Mouse (Mus musculus): ENCODE measurements around the gene Clip1.
"Not testable (repeated sequence)": the region's sequence is repeated elsewhere in the genome, so short reads cannot be mapped to it uniquely, and the experiment has no call there.

Clip1 gene

DNA sequence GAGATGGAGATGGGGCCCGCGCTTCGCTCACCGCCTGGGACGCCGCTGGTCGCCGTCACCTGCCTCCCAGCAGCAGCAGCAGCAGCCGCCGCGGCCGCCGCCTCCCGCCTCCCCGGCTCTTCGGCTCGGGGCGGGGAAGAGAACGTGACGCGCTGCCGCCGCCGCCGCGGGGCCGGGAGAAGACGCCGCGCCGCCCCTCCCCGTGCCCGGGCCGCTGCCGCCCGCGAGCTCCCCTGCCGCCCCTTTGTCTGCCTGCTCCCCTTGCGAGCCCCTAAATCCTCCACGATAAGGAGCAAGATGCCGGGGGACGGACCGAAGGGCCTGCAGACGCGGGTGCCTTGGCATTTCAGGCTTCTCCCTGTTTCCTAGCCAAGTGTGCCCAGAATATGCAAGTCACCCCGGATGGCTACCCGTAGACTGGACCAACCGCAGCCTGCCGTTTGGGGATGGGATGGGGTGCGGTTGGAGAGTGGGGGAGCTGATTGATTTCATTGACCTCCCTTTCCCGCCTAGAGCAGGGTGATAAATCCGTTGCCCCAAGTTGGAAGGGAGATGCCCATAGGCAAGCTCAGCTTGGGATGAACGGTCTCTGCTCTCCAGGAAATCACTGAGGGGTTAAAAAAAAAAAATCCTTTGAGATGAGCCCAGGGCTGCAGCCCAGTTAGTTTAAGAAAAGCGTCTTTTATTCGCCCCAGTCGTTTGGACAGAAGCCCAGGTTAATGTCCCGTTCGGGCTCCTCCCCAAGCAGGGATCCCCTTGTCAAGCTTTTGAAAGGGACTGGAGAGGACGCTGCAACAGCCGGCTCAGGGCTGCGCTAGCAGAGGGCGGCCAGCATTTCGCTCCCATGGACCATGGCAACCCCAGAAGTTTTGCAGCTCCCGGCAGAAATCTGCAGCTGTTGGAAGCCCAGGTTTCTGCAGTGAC is at the start of gene Clip1:
Gene Clip1 (minus strand): TSS at position 398 of the 924 bp plus-strand sequence.
- peak; percentile 51 for DNase-seq (ENCODE audit: low spot score)

DNA sequence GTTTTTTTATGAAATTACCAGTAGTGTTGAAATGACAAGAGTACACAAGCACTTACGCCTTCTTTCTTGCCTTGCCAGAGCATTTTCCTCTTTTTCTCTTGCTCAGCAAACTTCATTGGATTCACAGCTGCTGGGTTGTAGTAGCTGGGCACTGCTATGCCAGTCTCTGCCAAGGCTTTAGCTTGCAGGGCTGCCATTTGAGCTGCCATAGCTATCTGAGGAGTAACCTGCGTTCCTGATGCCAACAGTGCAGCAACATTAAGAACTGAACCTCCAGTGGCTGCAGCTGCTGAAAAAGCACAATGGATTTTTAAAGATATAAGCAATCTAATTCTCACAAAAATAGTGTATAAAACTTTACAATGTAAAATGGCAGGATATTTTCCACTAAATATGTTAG is 46.6 kb upstream of the Clip1 start:
- DNase-seq (ENCODE audit: low spot score), result no peak

DNA sequence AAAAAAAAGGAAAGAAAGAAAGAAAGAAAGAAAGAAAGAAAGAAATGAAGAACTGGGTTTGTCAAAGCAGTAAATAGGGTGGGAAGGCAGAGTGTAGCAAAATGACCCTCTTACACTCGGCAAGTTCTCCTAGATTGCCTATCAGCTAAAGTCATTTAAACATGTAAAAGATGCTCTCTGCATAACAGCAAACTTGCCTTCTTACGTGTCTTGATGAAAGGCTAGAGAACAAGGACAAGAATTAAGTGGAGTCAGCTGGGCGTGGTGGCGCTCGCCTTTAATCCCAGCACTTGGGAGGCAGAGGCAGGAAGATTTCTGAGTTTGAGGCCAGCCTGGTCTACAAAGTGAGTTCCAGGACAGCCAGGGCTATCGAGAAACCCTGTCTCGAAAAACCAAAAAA is 39.4 kb upstream of the Clip1 start:
- not testable (repeated sequence) for DNase-seq (ENCODE audit: low spot score)

DNA sequence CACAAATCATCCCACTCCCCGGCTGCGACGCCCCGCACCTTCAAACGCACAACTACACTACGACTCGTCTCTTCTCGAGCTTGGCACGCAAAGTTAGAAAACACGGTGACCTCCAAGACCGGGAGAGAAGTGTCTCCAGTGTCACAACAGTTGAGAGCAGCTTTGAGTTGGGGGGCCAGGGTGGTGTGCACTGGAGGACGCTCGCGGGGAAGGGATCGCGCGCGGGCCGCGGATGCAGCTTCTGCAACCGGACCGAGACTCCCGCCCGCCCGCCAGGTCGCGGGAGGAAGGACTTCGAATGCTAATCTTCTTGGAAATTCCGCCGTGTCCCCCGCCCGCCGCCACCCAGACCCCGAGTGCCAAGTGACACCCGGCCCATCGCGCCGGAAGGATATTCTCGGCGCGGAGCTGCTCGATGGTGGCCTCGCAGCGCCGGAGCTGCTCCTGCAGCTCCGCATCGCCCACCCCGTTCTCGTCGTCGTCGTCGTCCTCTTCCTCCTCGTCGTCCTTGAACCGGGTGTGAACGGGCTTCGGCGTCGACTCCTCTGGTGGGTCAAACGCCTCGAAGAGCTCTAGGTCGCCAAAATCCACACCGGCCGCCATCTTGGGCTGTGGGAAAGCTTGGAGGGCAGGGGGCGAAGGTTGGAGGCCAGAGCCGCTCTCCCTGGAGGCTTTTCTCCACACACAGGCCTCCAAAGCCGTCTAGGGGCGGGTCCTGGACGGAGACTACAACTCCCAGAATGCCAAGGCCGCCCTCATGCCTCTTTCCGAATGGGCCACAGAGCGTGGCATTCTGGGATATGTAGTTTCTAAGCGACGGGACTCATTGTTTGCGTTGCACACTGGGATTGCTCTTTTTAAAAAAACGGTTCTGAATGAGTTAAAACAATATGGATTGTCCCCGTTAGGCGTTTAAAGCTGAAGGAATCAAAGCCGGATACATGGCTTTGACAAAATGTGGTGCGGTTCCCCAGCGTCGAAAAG is 36.2 kb upstream of the Clip1 start, which contains the start of gene Zcchc8:
Gene Zcchc8 (minus strand): TSS at position 773 of the 984 bp plus-strand sequence.
- peak; percentile 92 for DNase-seq (ENCODE audit: low spot score)

DNA sequence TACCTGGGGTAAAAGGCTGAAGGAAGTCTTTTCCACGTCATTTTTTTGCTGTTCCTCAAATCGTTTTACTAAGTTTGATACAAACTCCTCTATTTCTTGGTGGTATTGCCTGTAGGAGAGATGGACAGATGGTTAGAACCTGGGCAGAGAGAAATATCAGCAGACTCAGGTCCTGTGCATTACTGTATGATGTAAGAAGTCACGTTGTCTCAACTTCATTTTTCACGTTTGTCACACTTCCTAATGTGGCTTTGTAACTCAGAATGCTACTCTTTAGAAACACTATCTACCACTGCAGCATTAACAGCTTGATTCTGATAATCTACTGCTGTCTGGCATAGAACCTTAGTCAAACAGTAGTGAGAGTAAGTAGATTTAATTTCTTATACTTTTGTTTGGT is 30.2 kb upstream of the Clip1 start:
- no peak for DNase-seq (ENCODE audit: low spot score)

DNA sequence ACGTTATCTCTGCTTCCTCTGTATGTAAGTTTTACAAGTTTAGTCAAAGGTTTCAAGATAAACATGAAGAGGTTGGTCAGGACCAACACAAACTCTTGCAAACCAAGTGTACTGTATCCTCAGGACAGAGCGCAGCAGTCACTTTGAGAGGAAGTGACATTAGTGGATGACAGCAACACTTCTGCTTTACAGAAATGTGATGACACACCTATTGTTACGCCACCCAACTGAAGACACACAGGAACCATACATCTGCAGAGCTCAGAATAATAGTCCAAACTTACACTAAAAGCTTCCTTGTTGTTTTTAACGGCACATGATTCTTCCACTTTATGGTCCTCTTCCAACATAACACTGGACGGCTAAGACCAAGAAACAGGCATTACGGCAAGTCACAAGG is 29.4 kb upstream of the Clip1 start:
- no peak for DNase-seq (ENCODE audit: low spot score)

DNA sequence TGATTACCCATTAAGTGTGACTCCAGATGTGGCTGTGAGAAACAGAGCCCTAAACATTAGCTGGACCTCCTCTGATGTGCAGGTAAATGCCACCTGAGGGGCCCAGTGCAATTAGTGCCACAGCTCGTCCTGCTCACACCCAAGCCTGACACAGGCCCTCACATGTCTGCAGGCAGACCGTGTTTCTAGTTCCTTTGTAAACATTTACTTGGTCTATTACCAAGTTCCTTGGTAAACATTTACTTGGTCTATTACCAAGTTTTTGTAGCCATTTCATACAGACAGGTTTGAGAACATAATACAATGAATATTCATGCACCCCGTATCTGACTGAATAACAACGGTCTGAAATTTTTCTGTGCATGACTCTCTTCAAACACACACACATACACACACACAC is 25.2 kb upstream of the Clip1 start:
- no peak for DNase-seq (ENCODE audit: low spot score)

DNA sequence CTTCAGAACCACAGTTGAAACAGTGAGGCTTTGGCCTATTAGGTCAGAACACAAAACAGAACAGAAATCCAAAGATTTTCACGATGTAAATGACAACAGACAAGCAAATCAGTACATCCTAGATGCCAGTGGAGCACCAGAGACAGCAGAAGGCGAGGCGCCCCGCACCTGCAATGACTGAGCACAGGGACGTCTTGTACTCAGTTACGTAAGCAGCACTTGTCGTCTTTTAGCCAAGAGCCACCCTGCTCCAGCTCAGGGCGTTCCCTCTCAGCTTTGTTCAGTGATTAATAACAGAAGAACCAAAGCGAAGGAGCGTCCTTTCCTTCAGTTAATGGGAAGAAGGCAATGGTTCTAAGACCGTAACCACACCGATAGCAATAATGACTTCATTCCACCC is 24.2 kb upstream of the Clip1 start:
- no peak for DNase-seq (ENCODE audit: low spot score)

DNA sequence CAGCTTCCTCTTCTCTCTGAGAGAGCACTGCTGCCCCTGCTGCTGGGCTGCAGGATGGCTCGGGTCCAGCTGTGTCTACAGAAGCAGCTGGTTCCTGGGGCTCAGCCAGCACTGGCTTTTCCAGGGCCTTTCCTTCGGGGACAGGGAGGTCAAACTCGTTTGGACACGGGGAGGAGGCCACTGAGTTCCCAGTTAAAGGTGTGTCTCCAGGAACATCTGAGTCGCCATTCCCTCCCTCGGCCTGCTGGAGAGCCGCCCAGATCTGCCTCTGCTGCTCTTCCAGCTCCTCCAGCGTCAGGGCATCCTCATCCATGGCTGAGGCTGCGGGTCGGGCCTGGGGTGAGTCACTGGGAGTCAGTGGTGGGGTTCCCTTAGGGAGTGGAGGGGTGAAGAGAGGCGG is 16.2 kb upstream of the Clip1 start:
- no peak for DNase-seq (ENCODE audit: low spot score)

DNA sequence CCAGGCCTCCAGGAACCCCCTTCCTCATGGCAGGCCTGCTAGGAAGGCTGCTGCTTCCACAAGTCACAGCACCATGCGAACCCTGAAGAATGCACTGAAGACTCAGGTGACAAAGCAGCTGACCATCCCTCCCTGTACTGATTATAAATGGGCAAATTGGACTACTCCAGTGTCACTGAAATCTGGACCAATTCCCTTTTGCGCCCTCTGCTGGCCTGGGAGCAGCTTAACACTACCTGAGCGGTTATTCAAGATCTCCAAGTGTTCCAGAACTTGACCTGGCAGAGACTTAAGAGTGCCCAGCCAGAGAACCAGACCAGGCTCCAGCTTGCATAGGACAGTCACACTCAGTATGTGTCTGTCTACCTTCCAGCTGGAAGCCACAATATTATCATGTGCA is 14.8 kb upstream of the Clip1 start:
- peak; percentile 60 for DNase-seq (ENCODE audit: low spot score)

DNA sequence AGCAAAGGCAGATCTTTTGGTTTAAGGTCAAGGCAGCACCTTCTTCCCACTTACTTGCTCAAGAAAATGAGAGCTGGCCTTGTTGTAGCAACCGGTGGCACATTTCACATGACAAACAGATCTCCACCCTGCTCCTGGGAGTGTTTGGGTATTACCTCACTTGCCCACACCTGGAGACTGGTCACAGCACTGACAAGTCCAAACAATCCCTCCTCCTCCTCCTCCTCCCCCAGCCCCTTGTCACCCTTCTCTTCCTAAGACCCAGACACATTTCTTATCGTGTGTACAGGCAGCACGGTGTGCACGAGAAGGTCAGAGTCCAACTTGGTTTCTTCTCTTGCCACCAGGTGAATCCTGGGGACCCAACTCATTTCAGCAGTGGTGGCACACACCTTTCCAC is 12.5 kb upstream of the Clip1 start:
- DNase-seq (ENCODE audit: low spot score), result no peak

DNA sequence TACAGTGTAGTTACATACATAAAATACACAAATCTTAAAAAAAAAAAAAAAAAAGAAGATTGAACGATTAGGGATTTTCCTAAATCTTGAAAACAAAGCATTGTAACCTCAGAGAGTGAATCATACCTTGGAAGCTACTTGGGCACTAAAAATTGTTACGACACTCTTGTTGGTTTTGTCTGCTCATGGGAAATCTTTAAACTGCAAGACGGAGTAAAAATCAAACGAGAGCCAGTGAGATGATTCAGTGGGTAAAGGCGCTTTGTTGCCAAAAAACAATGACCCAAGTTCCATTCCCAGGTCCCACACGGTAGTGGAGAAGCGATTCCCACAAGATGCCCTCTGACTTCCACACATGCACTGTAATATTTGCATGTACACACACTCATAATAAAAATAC is 11.8 kb upstream of the Clip1 start:
- no peak for DNase-seq (ENCODE audit: low spot score)

DNA sequence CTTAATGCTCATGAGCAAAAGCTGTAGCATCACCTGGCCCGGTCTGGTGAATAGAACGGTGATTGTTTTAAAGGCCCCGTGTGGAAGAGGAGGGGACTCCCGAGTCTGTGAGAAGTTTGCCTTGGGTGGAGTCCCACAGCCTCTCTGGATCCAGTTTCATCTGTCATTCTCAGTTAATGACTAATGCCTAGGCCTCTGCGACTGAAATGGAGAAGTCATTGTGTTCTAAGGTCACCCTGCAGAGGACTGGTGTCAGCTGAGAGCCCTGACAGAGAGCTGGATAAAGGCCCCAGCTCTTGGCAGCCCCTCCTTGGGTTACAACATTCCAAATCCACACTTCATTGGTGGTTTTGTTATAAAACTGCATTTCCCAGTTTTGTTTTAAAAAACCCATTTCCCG is 10.1 kb upstream of the Clip1 start:
- no peak for DNase-seq (ENCODE audit: low spot score)

DNA sequence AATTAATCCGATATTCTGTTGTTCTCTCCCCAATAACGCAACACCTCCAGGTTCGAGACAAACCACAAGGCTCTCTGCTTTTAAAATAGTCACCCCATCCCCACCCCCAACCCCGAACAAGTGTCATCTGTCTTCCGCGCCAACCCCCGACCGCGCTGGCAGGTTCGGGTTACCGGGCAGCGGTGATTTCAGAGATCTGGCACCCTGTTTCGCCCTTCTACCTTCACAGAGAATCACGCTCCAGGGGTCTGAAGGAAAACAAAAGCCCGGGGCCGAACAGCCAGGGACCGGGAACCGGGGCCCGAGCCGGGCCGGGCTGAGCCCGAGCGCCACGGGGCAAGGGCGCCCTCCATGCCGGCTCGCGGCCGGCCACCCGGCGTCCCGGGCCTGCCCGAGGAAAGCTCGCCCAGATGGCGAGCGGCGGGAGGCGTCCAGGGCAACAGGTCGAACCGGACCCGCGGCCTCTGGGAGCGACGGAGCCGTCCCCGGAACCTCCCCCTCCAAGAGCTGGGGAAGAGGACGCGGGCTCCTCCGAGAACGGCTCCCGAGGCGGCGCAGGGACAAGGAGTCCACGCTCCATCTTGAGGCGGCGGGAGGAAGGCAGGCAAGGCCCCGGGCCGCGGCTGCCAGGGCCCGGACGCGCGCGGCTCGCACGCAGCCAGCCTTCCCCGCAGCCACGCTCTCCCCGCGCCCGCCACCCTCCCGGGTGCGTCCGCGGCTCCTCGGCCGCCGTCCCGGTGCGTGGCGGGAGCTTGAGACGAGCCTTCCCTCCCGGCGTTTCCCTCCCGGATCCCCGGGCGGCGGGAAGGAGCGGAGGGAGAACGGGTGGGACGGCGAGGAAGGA is 819 bp downstream of the Clip1 start:
- DNase-seq (ENCODE audit: low spot score), result peak; percentile 55

DNA sequence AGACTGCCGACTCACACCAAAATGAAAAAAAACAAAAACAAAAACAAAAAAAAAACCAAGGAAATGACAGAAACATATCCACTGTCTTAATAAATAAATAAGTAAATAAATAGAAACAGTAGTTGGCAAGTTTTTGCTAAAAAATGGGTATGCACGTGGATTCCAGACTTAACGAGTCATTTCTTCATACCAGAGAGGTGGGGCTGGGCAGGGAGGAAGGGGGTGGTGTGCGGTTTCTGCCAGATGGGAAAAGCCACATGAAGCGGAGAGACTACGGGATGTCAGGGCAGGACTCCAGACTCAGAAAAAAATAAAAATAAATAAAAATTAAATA is 1.4 kb downstream of the Clip1 start:
- no peak for DNase-seq (ENCODE audit: low spot score)

DNA sequence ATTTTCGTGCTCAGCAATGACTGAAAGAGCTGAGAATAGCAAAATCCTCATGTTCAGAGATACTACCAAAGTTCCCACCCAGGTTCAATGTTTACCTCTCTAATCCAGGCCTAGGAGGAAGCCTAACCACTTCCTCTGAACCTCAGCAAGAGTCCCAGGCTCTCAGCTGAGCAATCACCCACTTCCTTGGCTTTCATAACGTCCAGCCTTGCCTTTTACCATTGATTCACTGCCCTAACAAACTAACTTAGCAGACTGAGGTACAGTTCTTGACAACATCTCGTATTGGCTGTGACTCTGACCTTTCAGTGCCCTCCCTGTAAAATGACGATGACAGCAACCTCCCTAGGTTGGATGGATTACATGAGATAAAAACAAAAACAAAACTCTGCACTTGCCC is 2.0 kb downstream of the Clip1 start:
- DNase-seq (ENCODE audit: low spot score), result no peak

DNA sequence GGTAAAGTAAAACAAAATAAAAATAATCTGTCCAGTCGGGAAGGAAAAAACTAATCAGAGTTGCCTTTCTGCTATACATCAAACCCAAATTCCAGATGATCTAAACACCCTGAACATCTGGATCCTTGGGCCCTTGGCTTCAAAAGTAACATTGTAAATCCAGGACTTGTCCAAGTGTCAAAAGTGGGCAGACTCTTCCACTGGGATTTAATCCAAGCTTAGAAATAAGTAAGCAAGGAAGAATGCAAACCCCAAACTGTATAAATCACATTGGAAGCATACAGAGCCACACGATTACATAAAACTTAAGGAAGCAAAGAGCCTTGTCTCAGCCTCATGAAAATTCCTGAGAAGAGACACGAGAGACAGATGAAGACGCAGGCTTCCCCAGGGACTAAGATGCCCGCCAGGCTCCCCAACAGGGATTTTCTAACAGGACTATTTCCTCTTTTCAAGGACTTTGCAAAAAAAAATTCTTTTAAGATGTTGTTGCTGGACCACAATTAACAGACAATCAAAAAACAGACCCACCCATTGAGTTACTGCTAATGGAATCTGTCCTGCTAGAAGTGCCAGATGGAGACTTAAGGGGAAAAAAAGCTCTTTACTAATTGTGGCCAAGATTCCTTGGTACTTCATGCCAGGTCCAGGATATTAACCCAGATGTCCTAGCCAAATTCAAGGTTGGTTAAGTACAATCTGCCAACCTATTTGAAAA is 4.7 kb downstream of the Clip1 start:
- no peak for DNase-seq (ENCODE audit: low spot score)

DNA sequence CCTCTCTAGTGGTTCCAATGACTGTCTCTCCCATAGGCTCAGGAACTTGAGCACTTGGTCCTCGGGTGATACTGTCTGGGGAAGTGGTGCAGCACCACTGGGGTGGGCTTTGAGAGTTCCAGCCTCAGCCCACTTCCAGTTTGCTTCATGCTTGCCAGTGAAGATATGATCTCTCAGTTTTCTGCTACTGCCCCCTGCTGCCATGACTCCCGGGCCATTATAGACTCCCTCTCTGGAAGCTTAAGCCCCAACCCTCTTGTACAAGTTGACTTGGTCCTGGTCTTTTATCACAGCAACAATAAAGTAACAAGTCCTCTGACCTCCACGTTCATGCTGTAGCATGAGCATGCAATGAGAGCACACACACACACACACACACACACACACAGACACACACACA is 5.3 kb downstream of the Clip1 start:
- no peak for DNase-seq (ENCODE audit: low spot score)

DNA sequence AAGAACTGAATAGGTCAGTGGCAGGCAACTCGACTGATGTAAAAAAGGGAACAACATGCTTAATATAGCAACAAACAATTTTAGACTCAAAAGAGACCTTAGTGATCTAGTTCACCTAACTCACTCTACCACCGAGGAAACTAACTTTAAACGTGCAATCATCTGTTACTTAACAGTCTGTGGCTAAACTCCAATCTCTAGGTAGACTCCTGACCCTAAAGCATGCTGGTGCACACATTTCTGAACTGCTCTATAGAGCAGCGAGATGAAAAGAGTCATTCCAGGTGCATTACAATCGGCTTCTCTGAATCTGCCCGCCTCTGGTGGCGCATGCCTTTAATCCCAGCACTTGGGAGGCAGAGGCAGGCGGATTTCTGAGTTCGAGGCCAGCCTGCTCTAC is 8.7 kb downstream of the Clip1 start:
- DNase-seq (ENCODE audit: low spot score), result no peak

DNA sequence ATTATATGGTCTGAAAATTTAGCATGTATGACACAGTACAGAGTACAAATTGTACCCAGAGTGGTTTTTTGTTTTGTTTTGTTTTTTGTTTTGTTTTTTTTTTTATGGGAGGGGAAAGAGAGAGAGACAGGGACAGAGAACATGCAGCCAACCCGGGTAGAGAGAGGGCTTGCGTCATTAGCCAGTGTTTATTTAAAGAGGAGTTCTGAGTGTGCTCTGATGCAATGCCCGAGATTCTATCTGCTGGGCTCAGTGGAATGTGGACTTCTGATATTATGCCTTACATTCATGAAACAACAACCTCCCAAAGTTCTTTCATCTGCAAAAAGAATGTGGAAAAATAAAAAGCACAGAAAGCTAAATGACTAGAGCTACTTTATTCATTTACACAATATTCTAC is 9.2 kb downstream of the Clip1 start:
- DNase-seq (ENCODE audit: low spot score), result no peak

DNA sequence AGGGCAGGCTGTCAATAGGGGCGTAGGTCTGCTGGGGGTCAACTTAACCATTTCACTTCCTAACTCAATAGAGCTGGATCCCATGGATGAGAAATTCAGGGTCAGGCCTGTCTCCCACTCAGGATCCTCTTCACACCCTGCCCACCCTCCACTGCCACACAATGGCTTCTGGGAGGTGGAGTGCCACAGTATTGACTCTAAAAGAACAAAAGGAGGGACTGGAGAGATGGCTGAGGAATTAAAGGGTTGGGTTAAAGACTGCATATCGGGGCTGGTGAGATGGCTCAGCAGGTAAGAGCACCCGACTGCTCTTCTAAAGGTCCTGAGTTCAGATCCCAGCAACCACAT is 13.0 kb downstream of the Clip1 start:
- no peak for DNase-seq (ENCODE audit: low spot score)
